Mouse (Mus musculus): Measurements from ENCODE around the gene Zdhhc7. TPM values are rescaled to one million over a fixed set of nuclear protein-coding genes. Genes with fewer than 3 reads are reported as not detected.

Gene Zdhhc7
- total RNA-seq (2012; rRNA removed), result 26.3 and 30.9 TPM in 2 replicates
- 18.3 and 18.5 TPM in 2 replicates for total RNA-seq (2014; rRNA removed)
- polyA plus RNA-seq (2012; ENCODE audit: insufficient read length, low read depth), result 22.7 and 23.7 TPM in 2 replicates

- H3K79me2 ChIP-seq (replicated peaks; ENCODE audit: control insufficient read depth, extremely low read depth, insufficient read depth, poor library complexity, severe bottlenecking), result peaks cover 22% of the 10 kb centered on the region; the same call in 1 of the 2 replicates
- peak within 1 kb of the TSS; percentile 92 for H3K4me2 ChIP-seq (ENCODE audit: insufficient read depth, low read depth, poor library complexity, severe bottlenecking)
- H3K36me3 ChIP-seq (replicated peaks in 1 of 2; ENCODE audit: control insufficient read depth in 1 of 2, insufficient read depth in 1 of 2, low read length in 1 of 2), result peaks cover 3 to 43% of the 10 kb centered on the region in 2 experiments
- H3K27me3 ChIP-seq (replicated peaks), result no peaks in the 10 kb centered on the region
- peaks cover 5 to 32% of the 10 kb centered on the region in 2 experiments for H3K4me1 ChIP-seq (ENCODE audit: control insufficient read depth in 1 of 2, insufficient read depth in 2 of 2)
- H3K9me3 ChIP-seq (replicated peaks; ENCODE audit: low read length), result no peaks in the 10 kb centered on the region
- DNase-seq (ENCODE audit: extremely low read depth), result peak; percentile 38
- H3K9ac ChIP-seq (ENCODE audit: insufficient read depth, low read depth), result peak within 1 kb of the TSS; percentile 71
- H3K4me3 ChIP-seq (replicated peaks in 1 of 3; ENCODE audit: low read depth in 2 of 3, low read length in 2 of 3, poor library complexity in 1 of 3), result peak within 1 kb of the TSS; percentile 78 to 87 (median 82)
- no peak within 1 kb of the TSS for H3K27ac ChIP-seq (ENCODE audit: insufficient read depth, low read depth)
- dilution Hi-C loops (cut with MboI; ENCODE audit: extremely low pct_ligation_motif_present, extremely low pct_unique_long_range_greater_than_20kb, low sequenced_read_pairs) (no loop called here), in situ Hi-C loops (cut with MboI; ENCODE audit: low pct_ligation_motif_present, low pct_unique_long_range_greater_than_20kb, low sequenced_read_pairs) (no loop called here)
- peak; percentile 70 for TF ChIP-seq NRF1 (IDR thresholded peaks at IDR 0.05; ENCODE audit: low read depth, low read length)
- TF ChIP-seq RAD21 (IDR thresholded peaks at IDR 0.05; ENCODE audit: low read depth, low read length), result no peak
- no peak for TF ChIP-seq BHLHE40 (IDR thresholded peaks at IDR 0.05; ENCODE audit: low read depth, low read length)
- TF ChIP-seq EP300 (IDR thresholded peaks at IDR 0.05; ENCODE audit: low read length), result no peak
- TF ChIP-seq MAFK (IDR thresholded peaks at IDR 0.05; ENCODE audit: insufficient replicate concordance, low read length), result no peak
- TF ChIP-seq TCF12 (IDR thresholded peaks at IDR 0.05; ENCODE audit: low read depth, low read length), result peak; percentile 77; the same call in 1 of the 2 replicates
- TF ChIP-seq ETS1 (conservative IDR thresholded peaks at IDR 0.05; ENCODE audit: low read depth, low read length), result no peak
- TF ChIP-seq CHD1 (IDR thresholded peaks at IDR 0.05; ENCODE audit: low read depth, low read length), result no peak
- TF ChIP-seq CHD2 (IDR thresholded peaks at IDR 0.05; ENCODE audit: low read length), result peak; percentile 64; the same call in 1 of the 2 replicates
- TF ChIP-seq UBTF (IDR thresholded peaks at IDR 0.05; ENCODE audit: low read depth, low read length), result 0 out of 2 replicates have a peak, but pooled peaks have one; percentile 30
- peak; percentile 48; the same call in 1 of the 2 replicates for TF ChIP-seq IRF4 (IDR thresholded peaks at IDR 0.05; ENCODE audit: low read depth, low read length)
- TF ChIP-seq MYC (IDR thresholded peaks at IDR 0.05; ENCODE audit: low read depth, low read length), result no peak
- TF ChIP-seq ZMIZ1 (IDR thresholded peaks at IDR 0.05; ENCODE audit: low read depth, low read length), result peak; percentile 62
- no peak for TF ChIP-seq CTCF (conservative IDR thresholded peaks at IDR 0.05 in 1 of 2, IDR thresholded peaks at IDR 0.05 in 1 of 2; ENCODE audit: low read depth in 2 of 2, low read length in 2 of 2)
- TF ChIP-seq USF2 (conservative IDR thresholded peaks at IDR 0.05; ENCODE audit: low read depth, low read length), result no peak
- peak; percentile 84 for TF ChIP-seq POLR2A (IDR thresholded peaks at IDR 0.05; ENCODE audit: low read depth, low read length)
- TF ChIP-seq TBP (conservative IDR thresholded peaks at IDR 0.05; ENCODE audit: low read depth, low read length), result 0 out of 2 replicates have a peak, but pooled peaks have one; percentile 14
- peak; percentile 82; the same call in 1 of the 2 replicates for TF ChIP-seq KAT2A (IDR thresholded peaks at IDR 0.05; ENCODE audit: insufficient replicate concordance, low read length)
- TF ChIP-seq ELF1 (IDR thresholded peaks at IDR 0.05; ENCODE audit: low read depth, low read length), result peak; percentile 94
- peak; percentile 46; the same call in 1 of the 2 replicates for TF ChIP-seq MAZ (IDR thresholded peaks at IDR 0.05; ENCODE audit: low read depth, low read length)
- no peak for TF ChIP-seq ZNF384 (IDR thresholded peaks at IDR 0.05; ENCODE audit: low read depth, low read length)
- TF ChIP-seq SIN3A (IDR thresholded peaks at IDR 0.05; ENCODE audit: low read length), result peak; percentile 89
- no peak for TF ChIP-seq SMC3 (IDR thresholded peaks at IDR 0.05; ENCODE audit: low read depth, low read length)
- TF ChIP-seq JUN (IDR thresholded peaks at IDR 0.05; ENCODE audit: insufficient read depth, low read depth, low read length), result no peak
- no peak for TF ChIP-seq E2F4 (IDR thresholded peaks at IDR 0.05; ENCODE audit: insufficient replicate concordance, low read depth, low read length)
- no peak for TF ChIP-seq JUND (conservative IDR thresholded peaks at IDR 0.05; ENCODE audit: low read depth, low read length)
- peak; percentile 30; the same call in 1 of the 2 replicates for TF ChIP-seq POLR2AphosphoS2 (IDR thresholded peaks at IDR 0.05; ENCODE audit: low read depth, low read length)
- no peak for TF ChIP-seq PAX5 (IDR thresholded peaks at IDR 0.05; ENCODE audit: low read length)
- TF ChIP-seq GABPA (IDR thresholded peaks at IDR 0.05; ENCODE audit: insufficient replicate concordance, low read depth, low read length), result no peak; the same call in 1 of the 2 replicates
- TF ChIP-seq ZC3H11A (IDR thresholded peaks at IDR 0.05; ENCODE audit: low read depth, low read length), result no peak
- TF ChIP-seq HCFC1 (IDR thresholded peaks at IDR 0.05; ENCODE audit: low read depth, low read length), result peak; percentile 90
- peak; percentile 76 for TF ChIP-seq MXI1 (IDR thresholded peaks at IDR 0.05; ENCODE audit: low read depth, low read length)
- TF ChIP-seq MEF2A (IDR thresholded peaks at IDR 0.05; ENCODE audit: borderline replicate concordance, low read depth, low read length), result peak; percentile 16; the same call in 1 of the 2 replicates
- TF ChIP-seq USF1 (IDR thresholded peaks at IDR 0.05; ENCODE audit: low read depth, low read length), result no peak
- TF ChIP-seq RCOR1 (conservative IDR thresholded peaks at IDR 0.05; ENCODE audit: low read depth, low read length), result no peak
- no peak for TF ChIP-seq ZKSCAN1 (IDR thresholded peaks at IDR 0.05; ENCODE audit: borderline replicate concordance, low read depth, low read length)
- TF ChIP-seq MAX (IDR thresholded peaks at IDR 0.05; ENCODE audit: low read length), result no peak; the same call in 1 of the 2 replicates
These were observed at the start of gene Zdhhc7 for GRCm38 (mm10) chr8:120101068-120101972. Gene Zdhhc7 (minus strand): TSS chr8:120101482.

Data from CH12.LX (cell line).